Mouse (Mus musculus): Measurements from ENCODE around the gene Cdk9.

DNA sequence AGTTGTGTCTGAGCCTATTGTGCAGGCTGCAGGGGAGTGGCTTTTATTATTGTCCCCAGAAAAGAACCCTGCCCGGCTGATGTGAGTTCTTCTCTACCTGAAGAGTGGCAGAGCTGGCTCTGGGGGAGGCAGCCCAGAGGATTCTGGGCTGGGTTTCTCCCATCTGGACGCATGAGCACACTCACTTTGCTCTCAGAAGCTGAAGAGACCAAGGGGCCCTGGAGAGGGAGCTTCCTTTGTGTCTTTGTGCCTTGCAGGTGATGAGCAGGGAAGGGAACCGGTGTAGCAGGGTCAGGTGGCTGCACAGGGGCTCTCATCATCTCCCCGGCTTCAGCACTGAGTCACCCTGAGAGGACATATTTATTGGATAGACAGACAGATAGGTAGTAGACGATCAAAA lies 50.6 kb downstream of the Cdk9 start:
- TF ChIP-seq E2F4 (IDR thresholded peaks at IDR 0.05; ENCODE audit: borderline replicate concordance, low read depth, low read length) (no peak), SMC3 (IDR thresholded peaks at IDR 0.05; ENCODE audit: low read depth, low read length) (no peak), ZC3H11A (IDR thresholded peaks at IDR 0.05; ENCODE audit: low read depth, low read length) (no peak)
